Mouse (Mus musculus) gastrocnemius, adult 8-10 months (tissue): ENCODE results near the gene Tnnt3. TPM values are rescaled to one million over a fixed set of nuclear protein-coding genes. Genes with fewer than 3 reads are reported as not detected.

Experiments used
- DNase-seq, 2 experiments: peaks; one replicate each; pipeline ENCODE4 v3.0.0; 2022; ENCODE audit warnings: low spot score in 2 of 2
- total RNA-seq, 4 experiments: library from RNA; stranded (reverse); gene quantifications; 2 replicates each; pipeline ENCODE4 v1.2.4; 2022

Gene Tnnt3
- total RNA-seq, 4 experiments from 2014 or later, result 31,851 to 38,724 (median 35,835) TPM

GRCm38 (mm10) chr7:142505942-142506341, 7.3 kb downstream of the Tnnt3 start:
- DNase-seq, result peak in 1 of 2 experiments; percentile 70

- DNase-seq, result no peak
Measured at GRCm38 (mm10) chr7:142506501-142506900, 7.9 kb downstream of the Tnnt3 start.

GRCm38 (mm10) chr7:142507453-142507852, 8.8 kb downstream of the Tnnt3 start:
- no peak for DNase-seq

GRCm38 (mm10) chr7:142509518-142509917, 10.9 kb downstream of the Tnnt3 start:
- no peak for DNase-seq

- DNase-seq, result no peak
Measured at GRCm38 (mm10) chr7:142510021-142510777, 11.6 kb downstream of the Tnnt3 start.

GRCm38 (mm10) chr7:142514048-142514447, 15.4 kb downstream of the Tnnt3 start:
- no peak for DNase-seq

- DNase-seq, result no peak
Measured at GRCm38 (mm10) chr7:142516221-142516978, 17.8 kb downstream of the Tnnt3 start.

GRCm38 (mm10) chr7:142517531-142517930, 18.9 kb downstream of the Tnnt3 start:
- DNase-seq, result no peak

- no peak for DNase-seq
Measured at GRCm38 (mm10) chr7:142520331-142520730, 21.7 kb downstream of the Tnnt3 start.

GRCm38 (mm10) chr7:142522352-142522751, 23.7 kb downstream of the Tnnt3 start:
- no peak for DNase-seq

GRCm38 (mm10) chr7:142523200-142523990, 24.8 kb downstream of the Tnnt3 start:
- DNase-seq, result no peak

GRCm38 (mm10) chr7:142525342-142526178, 26.9 kb downstream of the Tnnt3 start:
- no peak for DNase-seq

GRCm38 (mm10) chr7:142529350-142529749, 30.7 kb downstream of the Tnnt3 start:
- DNase-seq, result no peak

GRCm38 (mm10) chr7:142531973-142532521, 33.4 kb downstream of the Tnnt3 start:
- DNase-seq, result no peak

GRCm38 (mm10) chr7:142532671-142533058, 34.0 kb downstream of the Tnnt3 start, which contains the start of gene Mrpl23:
Gene Mrpl23, plus strand, starts transcription at chr7:142532686.
- no peak for DNase-seq

- DNase-seq, result peak; percentile 72 to 84
Measured at GRCm38 (mm10) chr7:142533059-142533855, 34.6 kb downstream of the Tnnt3 start.

- no peak for DNase-seq
Measured at GRCm38 (mm10) chr7:142535116-142535515, 36.5 kb downstream of the Tnnt3 start.

GRCm38 (mm10) chr7:142535832-142536231, 37.2 kb downstream of the Tnnt3 start:
- DNase-seq, result no peak

GRCm38 (mm10) chr7:142537181-142537580, 38.5 kb downstream of the Tnnt3 start:
- DNase-seq, result no peak

- DNase-seq, result no peak
Measured at GRCm38 (mm10) chr7:142537879-142538278, 39.2 kb downstream of the Tnnt3 start.
